Mouse (Mus musculus): Measurements from ENCODE around the gene Pef1. TPM values are rescaled to one million over a fixed set of nuclear protein-coding genes. Genes with fewer than 3 reads are reported as not detected.

The Pef1 gene
- total RNA-seq (2014; fragmentation: Nextera tagmentation), result 27.0 and 57.4 TPM in 2 replicates
- 8.8 and 15.2 TPM in 2 replicates for total RNA-seq (2017)

GRCm38 (mm10) chr4:130102111-130102651, at the start of gene Pef1:
TSS of gene Pef1 (plus strand) at chr4:130102558.
- no peak for ATAC-seq (replicated peaks; ENCODE audit: low FRiP score, low TSS enrichment, poor library complexity, severe bottlenecking)

GRCm38 (mm10) chr4:130053111-130053510, 49.2 kb upstream of the Pef1 start:
- ATAC-seq (replicated peaks; ENCODE audit: low FRiP score, low TSS enrichment, poor library complexity, severe bottlenecking), result no peak

- no peak for ATAC-seq (replicated peaks; ENCODE audit: low FRiP score, low TSS enrichment, poor library complexity, severe bottlenecking)
Observed at GRCm38 (mm10) chr4:130054727-130055126, 47.6 kb upstream of the Pef1 start.

GRCm38 (mm10) chr4:130055160-130056010, 47.0 kb upstream of the Pef1 start:
- no peak for ATAC-seq (replicated peaks; ENCODE audit: low FRiP score, low TSS enrichment, poor library complexity, severe bottlenecking)

- no peak for ATAC-seq (replicated peaks; ENCODE audit: low FRiP score, low TSS enrichment, poor library complexity, severe bottlenecking)
Observed at GRCm38 (mm10) chr4:130056011-130056322, 46.4 kb upstream of the Pef1 start.

- ATAC-seq (replicated peaks; ENCODE audit: low FRiP score, low TSS enrichment, poor library complexity, severe bottlenecking), result no peak
Observed at GRCm38 (mm10) chr4:130056471-130056870, 45.9 kb upstream of the Pef1 start.

GRCm38 (mm10) chr4:130060937-130061336, 41.4 kb upstream of the Pef1 start:
- ATAC-seq (replicated peaks; ENCODE audit: low FRiP score, low TSS enrichment, poor library complexity, severe bottlenecking), result no peak

- no peak for ATAC-seq (replicated peaks; ENCODE audit: low FRiP score, low TSS enrichment, poor library complexity, severe bottlenecking)
Observed at GRCm38 (mm10) chr4:130063191-130063590, 39.2 kb upstream of the Pef1 start.

- ATAC-seq (replicated peaks; ENCODE audit: low FRiP score, low TSS enrichment, poor library complexity, severe bottlenecking), result peak; percentile 65; the same call in 1 of the 2 replicates
Observed at GRCm38 (mm10) chr4:130066816-130067215, 35.5 kb upstream of the Pef1 start.

GRCm38 (mm10) chr4:130070523-130070922, 31.8 kb upstream of the Pef1 start:
- ATAC-seq (replicated peaks; ENCODE audit: low FRiP score, low TSS enrichment, poor library complexity, severe bottlenecking), result no peak

GRCm38 (mm10) chr4:130071758-130072157, 30.6 kb upstream of the Pef1 start:
- ATAC-seq (replicated peaks; ENCODE audit: low FRiP score, low TSS enrichment, poor library complexity, severe bottlenecking), result no peak

- no peak for ATAC-seq (replicated peaks; ENCODE audit: low FRiP score, low TSS enrichment, poor library complexity, severe bottlenecking)
Observed at GRCm38 (mm10) chr4:130073367-130073766, 29.0 kb upstream of the Pef1 start.

- ATAC-seq (replicated peaks; ENCODE audit: low FRiP score, low TSS enrichment, poor library complexity, severe bottlenecking), result peak; percentile 56
Observed at GRCm38 (mm10) chr4:130074761-130075515, 27.4 kb upstream of the Pef1 start.

- ATAC-seq (replicated peaks; ENCODE audit: low FRiP score, low TSS enrichment, poor library complexity, severe bottlenecking), result no peak
Observed at GRCm38 (mm10) chr4:130076856-130077255, 25.5 kb upstream of the Pef1 start.

- no peak for ATAC-seq (replicated peaks; ENCODE audit: low FRiP score, low TSS enrichment, poor library complexity, severe bottlenecking)
Observed at GRCm38 (mm10) chr4:130078816-130079485, 23.4 kb upstream of the Pef1 start.

- no peak for ATAC-seq (replicated peaks; ENCODE audit: low FRiP score, low TSS enrichment, poor library complexity, severe bottlenecking)
Observed at GRCm38 (mm10) chr4:130079521-130079920, 22.8 kb upstream of the Pef1 start.

GRCm38 (mm10) chr4:130081345-130082190, 20.8 kb upstream of the Pef1 start:
- ATAC-seq (replicated peaks; ENCODE audit: low FRiP score, low TSS enrichment, poor library complexity, severe bottlenecking), result no peak

- ATAC-seq (replicated peaks; ENCODE audit: low FRiP score, low TSS enrichment, poor library complexity, severe bottlenecking), result no peak
Observed at GRCm38 (mm10) chr4:130082211-130082610, 20.1 kb upstream of the Pef1 start.

- ATAC-seq (replicated peaks; ENCODE audit: low FRiP score, low TSS enrichment, poor library complexity, severe bottlenecking), result no peak
Observed at GRCm38 (mm10) chr4:130084331-130084945, 17.9 kb upstream of the Pef1 start.
